Mouse (Mus musculus) cerebellum, postnatal 25 days (tissue): ENCODE data around the gene Olfr279.

Experiments used
- DNase-seq, 2 experiments: peaks; one replicate each; pipeline ENCODE4 v3.0.0; 2021; ENCODE audit warnings: mixed read lengths in 2 of 2

Olfr279 gene

GRCm38 (mm10) chr15:98492102-98492501 lies at the start of gene Olfr279:
Olfr279 (plus strand) TSS chr15:98492402.
- no peak for DNase-seq

- DNase-seq = no peak
Measured at GRCm38 (mm10) chr15:98444561-98444960, 47.6 kb upstream of the Olfr279 start.

- peak in 1 of 2 experiments; percentile 10 for DNase-seq
Measured at GRCm38 (mm10) chr15:98448521-98448920, 43.7 kb upstream of the Olfr279 start.

GRCm38 (mm10) chr15:98452288-98452687 lies 39.9 kb upstream of the Olfr279 start, which contains the start of gene Olfr281:
Olfr281 (plus strand) TSS chr15:98452588.
- no peak for DNase-seq

- DNase-seq = no peak
Measured at GRCm38 (mm10) chr15:98469596-98469995, 22.6 kb upstream of the Olfr279 start, which contains the start of gene OR5BS1P. OR5BS1P (plus strand) TSS chr15:98469896.

GRCm38 (mm10) chr15:98471539-98471938 lies 20.7 kb upstream of the Olfr279 start:
- DNase-seq = no peak

- DNase-seq = no peak
Measured at GRCm38 (mm10) chr15:98474958-98475357, 17.2 kb upstream of the Olfr279 start.

- peak; percentile 42 to 72 for DNase-seq
Measured at GRCm38 (mm10) chr15:98475382-98475781, 16.8 kb upstream of the Olfr279 start.

GRCm38 (mm10) chr15:98476281-98476680 lies 15.9 kb upstream of the Olfr279 start:
- no peak for DNase-seq

GRCm38 (mm10) chr15:98479568-98480102 lies 12.6 kb upstream of the Olfr279 start:
- no peak for DNase-seq

- no peak for DNase-seq
Measured at GRCm38 (mm10) chr15:98482701-98483100, 9.5 kb upstream of the Olfr279 start, which contains the start of gene Lalba. Lalba (minus strand) TSS chr15:98482721.

- DNase-seq = no peak
Measured at GRCm38 (mm10) chr15:98483907-98484886, 8.0 kb upstream of the Olfr279 start.

- DNase-seq = no peak
Measured at GRCm38 (mm10) chr15:98486433-98487021, 5.7 kb upstream of the Olfr279 start.

GRCm38 (mm10) chr15:98491332-98491731 lies 870 bp upstream of the Olfr279 start:
- no peak for DNase-seq

GRCm38 (mm10) chr15:98497631-98498030 lies 5.4 kb downstream of the Olfr279 start:
- DNase-seq = peak; percentile 9 to 43

GRCm38 (mm10) chr15:98503317-98503716 lies 11.1 kb downstream of the Olfr279 start:
- DNase-seq = no peak

- DNase-seq = peak; percentile 57 to 76
Measured at GRCm38 (mm10) chr15:98504514-98504913, 12.3 kb downstream of the Olfr279 start.

- no peak for DNase-seq
Measured at GRCm38 (mm10) chr15:98506253-98506957, 14.2 kb downstream of the Olfr279 start.

GRCm38 (mm10) chr15:98507321-98507720 lies 15.1 kb downstream of the Olfr279 start:
- no peak for DNase-seq

GRCm38 (mm10) chr15:98509387-98509786 lies 17.2 kb downstream of the Olfr279 start:
- DNase-seq = no peak

GRCm38 (mm10) chr15:98510438-98511385 lies 18.5 kb downstream of the Olfr279 start:
- DNase-seq = peak; percentile 82 to 89
